10 mouse cellular contexts compared by ENCODE assay signal in genomic region chr17:79728053-79728584, GRCm38 (mm10). TPM values are rescaled to one million over a fixed set of nuclear protein-coding genes. Genes with fewer than 3 reads are reported as not detected.
DNase-seq lines count a peak whose midpoint lies in the region; ATAC-seq and TF ChIP-seq lines count a peak whose summit lies in the region.
"Had no signal": no experiment of that assay in that cellular context is flagged by ENCODE, and none has a peak within 500 bp of the region (broad histone marks: within the 10 kb centered on the region; RNA-seq: fewer than 3 reads in every experiment).

No protein-coding gene starts in this region.

- WGBS in heart, embryonic 11.5 days (ENCODE audit: insufficient replicate concordance), result 29% methylated on average over 14 of the region's 14 CpGs
- 47% methylated on average over 14 of the region's 14 CpGs for WGBS in heart, adult 2 months
- 15% methylated on average over 14 of the region's 14 CpGs for WGBS in lung, postnatal 0 days

- H3K9ac ChIP-seq in heart, embryonic 11.5 days (ENCODE audit: low read depth, low read length), result 0 out of 2 replicates have a peak overlapping the region, but pooled peaks have one; percentile 8
- no peak overlapping the region for H3K9ac ChIP-seq in heart, adult 2 months (ENCODE audit: low read depth, low read length)
- no peak overlapping the region for H3K9ac ChIP-seq in lung, postnatal 0 days (replicated peaks; ENCODE audit: low read depth)
- H3K9ac ChIP-seq: midbrain, embryonic 12.5 days had no signal

- H3K27me3 ChIP-seq in heart, embryonic 11.5 days (ENCODE audit: control insufficient read depth, insufficient read depth, low read length), result no peaks in the 10 kb centered on the region
- H3K27me3 ChIP-seq in heart, adult 2 months (ENCODE audit: control insufficient read depth, insufficient read depth, low read length), result peaks cover 4% of the 10 kb centered on the region; the same call in 1 of the 2 replicates
- H3K27me3 ChIP-seq in lung, postnatal 0 days (replicated peaks; ENCODE audit: insufficient read depth, low read length), result no peaks in the 10 kb centered on the region

- H3K79me2 ChIP-seq in heart, adult 2 months (replicated peaks; ENCODE audit: control insufficient read depth, insufficient read depth, low read length), result no peaks in the 10 kb centered on the region

- no peak for TF ChIP-seq CTCF in heart, adult 2 months (IDR thresholded peaks at IDR 0.05)
- TF ChIP-seq CTCF in lung, postnatal 0 days (IDR thresholded peaks at IDR 0.05), result no peak

- H3K9me3 ChIP-seq in heart, embryonic 11.5 days (replicated peaks; ENCODE audit: control insufficient read depth, low read length), result no peaks in the 10 kb centered on the region
- no peaks in the 10 kb centered on the region for H3K9me3 ChIP-seq in lung, postnatal 0 days (ENCODE audit: low read length)
- H3K9me3 ChIP-seq: midbrain, embryonic 12.5 days had no signal

- peak overlapping the region; percentile 22; the same call in 1 of the 2 replicates for H3K27ac ChIP-seq in heart, embryonic 11.5 days (ENCODE audit: low read depth, low read length)
- H3K27ac ChIP-seq in heart, adult 2 months, result no peak overlapping the region
- H3K27ac ChIP-seq in lung, postnatal 0 days (ENCODE audit: low read length), result no peak overlapping the region
- H3K27ac ChIP-seq: midbrain, embryonic 12.5 days had no signal

- peak overlapping the region; percentile 24 for H3K4me3 ChIP-seq in heart, embryonic 11.5 days (ENCODE audit: low read depth, low read length)
- no peak overlapping the region for H3K4me3 ChIP-seq in heart, adult 2 months
- peak overlapping the region; percentile 15; the same call in 1 of the 2 replicates for H3K4me3 ChIP-seq in lung, postnatal 0 days (ENCODE audit: low read depth, low read length)
- H3K4me3 ChIP-seq: midbrain, embryonic 12.5 days had no signal

- no peak for TF ChIP-seq EP300 in heart, adult 2 months (IDR thresholded peaks at IDR 0.05; ENCODE audit: insufficient read depth, low read depth, low read length)
- no peak for TF ChIP-seq EP300 in lung, postnatal 0 days (IDR thresholded peaks at IDR 0.05)

- no peak for TF ChIP-seq POLR2A in heart, adult 2 months (IDR thresholded peaks at IDR 0.05; ENCODE audit: insufficient read depth, low read depth, low read length)

- intact Hi-C loops in heart, adult 2 months (cut with DNase I), result no loop called here
- intact Hi-C loops in gastrocnemius, postnatal 36 days (cut with DNase I), result no loop called here

- no peak for ATAC-seq in heart, embryonic 11.5 days (replicated peaks; ENCODE audit: insufficient number of reproducible peaks, low FRiP score, low TSS enrichment)
- ATAC-seq in lung, postnatal 0 days, result peak; percentile 37

- no peak for DNase-seq in heart, adult 2 months
- peak; percentile 46 for DNase-seq in urinary bladder, postnatal 25 days (ENCODE audit: low spot score)
- no peak for DNase-seq in urinary bladder, postnatal 10 days (ENCODE audit: low spot score)
- DNase-seq in lung, postnatal 0 days (ENCODE audit: low spot score), result no peak
- DNase-seq in retina, postnatal 1 day, result no peak
- no peak for DNase-seq in gastrocnemius, postnatal 36 days
- DNase-seq in cerebellum, adult 9-11 months, result no peak
- DNase-seq: layer of hippocampus, adult 9-11 months had no signal

- no peaks in the 10 kb centered on the region for H3K36me3 ChIP-seq in heart, embryonic 11.5 days (ENCODE audit: control insufficient read depth, insufficient read depth, low read length)
- no peaks in the 10 kb centered on the region for H3K36me3 ChIP-seq in heart, adult 2 months (ENCODE audit: control insufficient read depth, insufficient read depth, low read length)
- H3K36me3 ChIP-seq in lung, postnatal 0 days (ENCODE audit: insufficient read depth, low read length), result no peaks in the 10 kb centered on the region
- H3K36me3 ChIP-seq: midbrain, embryonic 12.5 days had no signal

- peaks cover 19% of the 10 kb centered on the region for H3K4me1 ChIP-seq in heart, embryonic 11.5 days (ENCODE audit: control insufficient read depth, insufficient read depth, low read length)
- no peaks in the 10 kb centered on the region for H3K4me1 ChIP-seq in heart, adult 2 months (ENCODE audit: control insufficient read depth, insufficient read depth, low read length)
- 0 out of 2 replicates have a peak, but pooled peaks cover 6% of the 10 kb centered on the region for H3K4me1 ChIP-seq in lung, postnatal 0 days (ENCODE audit: insufficient read depth, low read depth, low read length)

- peak overlapping the region; percentile 64 for H3K4me2 ChIP-seq in heart, embryonic 11.5 days
- H3K4me2 ChIP-seq in lung, postnatal 0 days (replicated peaks; ENCODE audit: low read depth, low read length), result peak overlapping the region; percentile 38
- H3K4me2 ChIP-seq: midbrain, embryonic 12.5 days had no signal

RNA-seq across cellular contexts. Expression of gene Cyp1b1, which starts 13.3 kb away (rescaled TPM):
- 2.1 TPM in 2 replicates for polyA plus RNA-seq in heart, embryonic 11.5 days (2014; fragmentation: Nextera tagmentation; extraction: Ambion mirVana)
- total RNA-seq in heart, adult 2 months (2021), result 1 to 10 TPM; 5.1 to 5.9 TPM
- polyA plus RNA-seq in heart, adult 2 months (2012; rRNA removed), result 4.0 and 4.6 TPM in 2 replicates
- polyA plus RNA-seq in lung, postnatal 0 days (2015; fragmentation: Nextera tagmentation; extraction: Ambion mirVana), result 1.7 and 1.9 TPM in 2 replicates
- 1 to 10 TPM in 1 of 2 experiments, under 1 TPM in 1; 0.26 to 1.3 TPM for total RNA-seq in gastrocnemius, postnatal 36 days (2021)
